Mouse (Mus musculus): Measurements from ENCODE around the gene Tnfsf14. TPM values are rescaled to one million over a fixed set of nuclear protein-coding genes. Genes with fewer than 3 reads are reported as not detected.

The Tnfsf14 gene
- polyA plus RNA-seq, 1 experiment = not detected

- Histone ChIP-seq H3K4me3 (ENCODE audit: insufficient read depth, low read length) (no peak overlapping the region), H3K4me1 (ENCODE audit: control insufficient read depth, insufficient read depth, low read length) (no peaks in the 10 kb centered on the region), H3K27ac (ENCODE audit: insufficient read depth, low read length) (no peak overlapping the region)
- TF ChIP-seq POLR2A (IDR thresholded peaks at IDR 0.05; ENCODE audit: extremely low read depth, insufficient read depth, low read length) = no peak
- TF ChIP-seq CTCF (IDR thresholded peaks at IDR 0.05; ENCODE audit: extremely low read depth, insufficient read depth, low read length) = no peak
These were observed 17.5 kb upstream of the Tnfsf14 start for GRCm38 (mm10) chr17:57211501-57211900.

DNA sequence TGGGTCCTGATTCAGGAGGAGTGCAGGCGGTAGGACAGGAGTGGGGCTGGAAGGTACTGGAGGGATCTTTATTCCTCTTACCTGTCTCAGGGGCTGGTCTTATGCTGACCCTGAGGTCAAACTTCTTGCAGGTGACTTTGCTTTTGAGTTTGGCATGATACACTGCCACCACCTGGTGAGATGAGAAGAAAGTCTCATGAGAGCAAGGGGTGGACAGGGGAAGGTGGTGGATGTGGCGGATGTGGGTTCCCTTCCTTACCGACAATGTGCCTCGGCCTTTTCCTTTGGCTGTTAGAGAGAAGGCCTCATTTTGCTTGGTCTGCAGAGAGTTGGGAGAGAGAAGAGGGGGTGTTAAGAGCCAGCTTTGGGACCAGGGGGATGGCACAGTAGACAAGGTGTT lies 15.4 kb upstream of the Tnfsf14 start:
- Histone ChIP-seq H3K27ac (ENCODE audit: insufficient read depth, low read length) (no peak overlapping the region), H3K4me1 (ENCODE audit: control insufficient read depth, insufficient read depth, low read length) (no peaks in the 10 kb centered on the region), H3K4me3 (ENCODE audit: insufficient read depth, low read length) (no peak overlapping the region)
- TF ChIP-seq POLR2A (IDR thresholded peaks at IDR 0.05; ENCODE audit: extremely low read depth, insufficient read depth, low read length) (no peak), CTCF (IDR thresholded peaks at IDR 0.05; ENCODE audit: extremely low read depth, insufficient read depth, low read length) (no peak)

DNA sequence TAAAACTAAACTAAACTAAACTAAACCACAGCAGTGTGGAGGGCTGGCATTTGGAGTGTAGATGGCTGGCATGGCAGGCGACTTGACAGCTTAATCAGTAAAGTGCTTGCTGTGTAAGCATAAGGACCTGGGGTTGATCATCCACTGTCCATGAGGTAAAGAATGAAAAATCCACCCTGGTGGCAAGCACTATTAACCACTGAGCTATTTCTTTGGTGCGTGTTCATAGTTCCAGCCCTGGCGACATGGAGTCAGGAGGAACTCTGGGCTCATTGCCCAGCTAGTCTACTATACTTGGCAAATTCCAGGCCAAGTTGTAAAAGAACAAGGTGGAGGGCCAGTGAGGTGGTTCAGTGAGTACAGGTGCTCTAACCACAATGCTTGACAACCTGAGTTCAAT lies 14.0 kb upstream of the Tnfsf14 start:
- H3K4me3 ChIP-seq (ENCODE audit: insufficient read depth, low read length) = no peak overlapping the region
- H3K27ac ChIP-seq (ENCODE audit: insufficient read depth, low read length) = no peak overlapping the region
- H3K4me1 ChIP-seq (ENCODE audit: control insufficient read depth, insufficient read depth, low read length) = no peaks in the 10 kb centered on the region
- no peak for TF ChIP-seq POLR2A (IDR thresholded peaks at IDR 0.05; ENCODE audit: extremely low read depth, insufficient read depth, low read length)
- no peak for TF ChIP-seq CTCF (IDR thresholded peaks at IDR 0.05; ENCODE audit: extremely low read depth, insufficient read depth, low read length)

GRCm38 (mm10) chr17:57201841-57202724 lies 8.1 kb upstream of the Tnfsf14 start:
- TF ChIP-seq POLR2A (IDR thresholded peaks at IDR 0.05; ENCODE audit: extremely low read depth, insufficient read depth, low read length) (no peak), CTCF (IDR thresholded peaks at IDR 0.05; ENCODE audit: extremely low read depth, insufficient read depth, low read length) (no peak)
- Histone ChIP-seq H3K4me3 (ENCODE audit: insufficient read depth, low read length) (no peak overlapping the region), H3K4me1 (ENCODE audit: control insufficient read depth, insufficient read depth, low read length) (no peaks in the 10 kb centered on the region), H3K27ac (ENCODE audit: insufficient read depth, low read length) (no peak overlapping the region)

GRCm38 (mm10) chr17:57198252-57198651 lies 4.3 kb upstream of the Tnfsf14 start:
- no peak overlapping the region for H3K27ac ChIP-seq (ENCODE audit: insufficient read depth, low read length)
- H3K4me1 ChIP-seq (ENCODE audit: control insufficient read depth, insufficient read depth, low read length) = no peaks in the 10 kb centered on the region
- TF ChIP-seq CTCF (IDR thresholded peaks at IDR 0.05; ENCODE audit: extremely low read depth, insufficient read depth, low read length) (no peak), POLR2A (IDR thresholded peaks at IDR 0.05; ENCODE audit: extremely low read depth, insufficient read depth, low read length) (no peak)
- no peak overlapping the region for H3K4me3 ChIP-seq (ENCODE audit: insufficient read depth, low read length)

- TF ChIP-seq POLR2A (IDR thresholded peaks at IDR 0.05; ENCODE audit: extremely low read depth, insufficient read depth, low read length) (no peak), CTCF (IDR thresholded peaks at IDR 0.05; ENCODE audit: extremely low read depth, insufficient read depth, low read length) (no peak)
These were observed 1.5 kb upstream of the Tnfsf14 start for GRCm38 (mm10) chr17:57195326-57196010.

GRCm38 (mm10) chr17:57194771-57195170 lies 794 bp upstream of the Tnfsf14 start:
- Histone ChIP-seq H3K4me3 (ENCODE audit: insufficient read depth, low read length) (no peak overlapping the region), H3K4me1 (ENCODE audit: control insufficient read depth, insufficient read depth, low read length) (no peaks in the 10 kb centered on the region), H3K27ac (ENCODE audit: insufficient read depth, low read length) (no peak overlapping the region)
- TF ChIP-seq POLR2A (IDR thresholded peaks at IDR 0.05; ENCODE audit: extremely low read depth, insufficient read depth, low read length) (no peak), CTCF (IDR thresholded peaks at IDR 0.05; ENCODE audit: extremely low read depth, insufficient read depth, low read length) (no peak)

More at GRCm38 (mm10) chr17:57195326-57196010, 1.5 kb upstream of the Tnfsf14 start:
- no peaks in the 10 kb centered on the region for H3K4me1 ChIP-seq (ENCODE audit: control insufficient read depth, insufficient read depth, low read length)
- no peak overlapping the region for H3K4me3 ChIP-seq (ENCODE audit: insufficient read depth, low read length)
- no peak overlapping the region for H3K27ac ChIP-seq (ENCODE audit: insufficient read depth, low read length)

DNA sequence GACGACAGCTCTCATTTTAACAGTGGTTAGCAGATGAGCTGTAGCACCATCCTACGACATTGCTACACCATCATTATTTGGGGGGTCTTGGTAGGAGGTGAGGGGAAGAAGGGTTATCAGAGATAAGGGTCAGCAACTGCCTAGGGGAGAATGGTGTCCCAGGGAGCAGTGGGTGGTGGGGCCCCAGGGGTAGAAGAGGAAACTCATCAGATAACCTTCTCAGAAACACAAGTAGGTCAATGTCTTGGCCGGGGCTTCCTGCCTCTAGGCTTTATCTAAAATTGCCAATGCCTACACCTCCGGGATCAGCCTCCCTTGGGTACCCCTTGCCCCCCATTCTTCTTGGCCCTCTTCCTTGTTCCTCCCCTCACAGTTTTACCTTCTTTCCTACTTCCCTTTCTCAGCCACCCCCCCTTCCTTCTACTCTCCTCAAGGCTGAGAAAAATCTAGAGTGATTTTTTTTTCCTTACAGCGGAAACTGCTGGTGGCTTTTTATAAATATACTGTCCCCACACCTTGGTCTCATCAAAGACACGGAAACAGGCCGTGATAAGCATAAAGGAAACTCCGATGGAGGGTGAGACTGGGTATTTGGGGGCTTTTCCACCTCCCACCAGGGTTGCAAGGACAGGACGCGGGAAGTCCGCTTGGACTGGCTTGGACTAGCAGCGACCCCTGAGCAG lies 5.3 kb downstream of the Tnfsf14 start:
- TF ChIP-seq CTCF (IDR thresholded peaks at IDR 0.05; ENCODE audit: extremely low read depth, insufficient read depth, low read length) (no peak), POLR2A (IDR thresholded peaks at IDR 0.05; ENCODE audit: extremely low read depth, insufficient read depth, low read length) (no peak)
- H3K27ac ChIP-seq (ENCODE audit: insufficient read depth, low read length) = no peak overlapping the region
- no peak overlapping the region for H3K4me3 ChIP-seq (ENCODE audit: insufficient read depth, low read length)
- H3K4me1 ChIP-seq (ENCODE audit: control insufficient read depth, insufficient read depth, low read length) = no peaks in the 10 kb centered on the region

DNA sequence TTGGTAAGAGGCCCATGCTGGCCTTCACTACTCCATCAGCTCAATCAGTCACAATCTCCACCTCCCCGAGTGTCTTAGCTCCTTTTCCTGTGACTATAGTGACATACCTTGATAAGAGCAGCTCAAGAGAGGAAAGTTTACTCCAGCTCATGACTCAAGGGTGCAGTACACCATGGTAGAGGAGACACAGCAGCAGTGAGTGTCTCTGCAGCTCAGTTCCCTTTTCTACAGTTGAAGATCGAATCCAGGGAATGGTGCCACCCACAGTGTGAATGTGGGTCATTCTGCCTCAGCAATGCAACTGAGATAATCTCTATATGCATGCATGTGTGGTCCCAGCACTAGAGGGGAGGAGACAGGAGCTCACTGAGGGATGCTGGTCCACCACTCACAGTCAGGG lies 8.3 kb downstream of the Tnfsf14 start:
- no peak overlapping the region for H3K4me3 ChIP-seq (ENCODE audit: insufficient read depth, low read length)
- H3K4me1 ChIP-seq (ENCODE audit: control insufficient read depth, insufficient read depth, low read length) = no peaks in the 10 kb centered on the region
- TF ChIP-seq POLR2A (IDR thresholded peaks at IDR 0.05; ENCODE audit: extremely low read depth, insufficient read depth, low read length) (no peak), CTCF (IDR thresholded peaks at IDR 0.05; ENCODE audit: extremely low read depth, insufficient read depth, low read length) (no peak)
- no peak overlapping the region for H3K27ac ChIP-seq (ENCODE audit: insufficient read depth, low read length)
